Mouse (Mus musculus) cerebellum, adult 9-11 months (tissue): ENCODE measurements around the gene Gm28961.
"Not testable (repeated sequence)": the region's sequence is repeated elsewhere in the genome, so short reads cannot be mapped to it uniquely, and the experiment has no call there.

Experiments
- DNase-seq: peaks from one replicate; pipeline ENCODE4 v3.0.0; 2022

The Gm28961 gene

GRCm38 (mm10) chrY:57705397-57705796 is at the start of gene Gm28961:
TSS of gene Gm28961 (plus strand) at chrY:57705697.
- DNase-seq = not testable (repeated sequence)
